Mouse (Mus musculus): ENCODE results near the gene Jade2. TPM values are rescaled to one million over a fixed set of nuclear protein-coding genes. Genes with fewer than 3 reads are reported as not detected.
A peak's percentile ranks its signal among the peaks of the same experiment; 100 is the strongest.

Gene Jade2
- polyA plus RNA-seq, 1 experiment from 2014 or later: 1.7 TPM

DNA sequence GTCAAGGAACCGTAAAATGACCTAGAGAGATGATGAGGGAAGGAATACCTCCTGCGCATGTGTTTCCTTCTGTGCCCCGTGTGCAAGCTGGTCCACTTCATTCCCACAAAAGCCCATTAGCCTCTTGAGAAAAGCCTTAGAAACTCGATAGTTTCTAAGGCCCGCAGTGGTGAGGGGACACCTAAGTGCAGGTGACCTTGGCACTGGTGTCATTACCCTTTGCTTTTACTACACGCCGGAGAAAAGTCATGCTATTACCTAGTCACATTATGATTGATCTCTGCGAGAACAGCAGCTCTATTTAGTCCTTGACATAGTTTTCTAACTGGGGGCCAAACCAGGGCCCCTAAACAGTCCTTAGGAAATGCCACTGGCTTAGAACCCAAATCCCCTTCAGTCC, 3.2 kb upstream of the Jade2 start:
- Histone ChIP-seq H3K4me3 (replicated peaks; ENCODE audit: low read length) (no peak overlapping the region), H3K27me3 (ENCODE audit: control insufficient read depth, insufficient read depth, low read length) (no peaks in the 10 kb centered on the region), H3K9ac (ENCODE audit: low read length) (no peak overlapping the region), H3K9me3 (replicated peaks; ENCODE audit: control insufficient read depth, low read length) (no peaks in the 10 kb centered on the region), H3K27ac (ENCODE audit: low read length) (no peak overlapping the region), H3K4me1 (ENCODE audit: control insufficient read depth, insufficient read depth, low read length) (no peaks in the 10 kb centered on the region), H3K4me2 (ENCODE audit: low read depth, low read length) (no peak overlapping the region), H3K36me3 (ENCODE audit: control insufficient read depth, insufficient read depth, low read length) (no peaks in the 10 kb centered on the region)
- 72% methylated on average over 8 of the region's 8 CpGs for WGBS
- ATAC-seq (ENCODE audit: insufficient read depth, low FRiP score): no peak

DNA sequence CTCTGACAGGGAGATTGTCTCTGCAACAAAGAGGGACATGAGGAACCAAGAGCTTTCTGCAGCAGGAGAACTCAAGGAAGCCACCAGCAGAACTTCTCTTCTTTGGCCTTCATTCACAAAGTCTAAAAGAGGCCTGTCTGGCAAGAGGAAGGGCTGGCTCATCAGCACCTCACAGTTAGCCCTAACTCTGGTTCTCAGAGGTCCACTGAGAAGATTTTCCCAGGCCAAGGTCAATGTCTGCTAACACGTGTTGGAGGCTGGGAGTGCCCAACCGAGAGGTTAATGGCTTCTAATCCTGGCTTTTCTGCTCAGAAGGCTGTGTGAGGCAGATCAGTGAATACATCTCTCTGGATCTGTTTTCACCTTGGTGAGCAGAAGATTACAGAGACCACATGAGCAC, 2.1 kb upstream of the Jade2 start:
- ATAC-seq (ENCODE audit: insufficient read depth, low FRiP score): no peak
- Histone ChIP-seq H3K9ac (ENCODE audit: low read length) (no peak overlapping the region), H3K36me3 (ENCODE audit: control insufficient read depth, insufficient read depth, low read length) (no peaks in the 10 kb centered on the region), H3K4me3 (replicated peaks; ENCODE audit: low read length) (no peak overlapping the region), H3K27me3 (ENCODE audit: control insufficient read depth, insufficient read depth, low read length) (no peaks in the 10 kb centered on the region), H3K4me2 (ENCODE audit: low read depth, low read length) (no peak overlapping the region), H3K27ac (ENCODE audit: low read length) (no peak overlapping the region), H3K9me3 (replicated peaks; ENCODE audit: control insufficient read depth, low read length) (no peaks in the 10 kb centered on the region), H3K4me1 (ENCODE audit: control insufficient read depth, insufficient read depth, low read length) (peaks cover 7% of the 10 kb centered on the region)
- 31% methylated on average over 2 of the region's 2 CpGs for whole genome bisulfite sequencing

DNA sequence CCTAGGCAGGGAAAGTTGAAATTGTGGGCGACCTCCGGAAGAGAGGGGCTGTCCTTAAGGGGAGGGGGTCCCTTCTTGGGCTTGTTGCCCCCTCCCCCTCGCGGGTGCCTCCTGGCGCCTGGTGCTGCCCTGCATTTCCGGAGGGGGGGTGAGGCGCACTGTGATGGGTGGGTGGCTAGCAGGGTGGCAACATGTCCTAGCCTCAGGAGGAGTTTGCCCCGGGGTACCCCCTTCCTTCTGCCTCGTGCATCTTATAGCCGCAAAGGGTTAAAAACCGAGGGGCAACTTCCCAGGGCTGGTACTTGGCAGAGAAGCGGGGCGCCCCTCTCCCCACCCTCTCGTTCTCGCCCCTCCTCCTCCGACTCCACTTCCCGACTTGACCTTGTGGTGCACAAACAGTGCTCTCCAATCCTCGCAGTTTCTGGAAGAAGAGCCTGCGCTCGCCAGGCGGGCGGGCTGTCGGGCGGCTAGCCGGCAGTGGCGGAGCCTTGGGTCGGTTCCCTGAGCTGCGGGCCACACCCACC, 1.1 kb upstream of the Jade2 start:
- peak overlapping the region; percentile 92 for H3K9ac ChIP-seq (ENCODE audit: low read length)
- under 1% methylated on average over 27 of the region's 28 CpGs for WGBS
- H3K4me2 ChIP-seq (ENCODE audit: low read depth, low read length): peak overlapping the region; percentile 99
- peak; percentile 41; the same call in 1 of the 2 replicates for ATAC-seq (ENCODE audit: insufficient read depth, low FRiP score)
- H3K27ac ChIP-seq (ENCODE audit: low read length): peak overlapping the region; percentile 93
- no peaks in the 10 kb centered on the region for H3K27me3 ChIP-seq (ENCODE audit: control insufficient read depth, insufficient read depth, low read length)
- peaks cover 14% of the 10 kb centered on the region for H3K4me1 ChIP-seq (ENCODE audit: control insufficient read depth, insufficient read depth, low read length)
- H3K4me3 ChIP-seq (replicated peaks; ENCODE audit: low read length): peak overlapping the region; percentile 81
- H3K36me3 ChIP-seq (ENCODE audit: control insufficient read depth, insufficient read depth, low read length): no peaks in the 10 kb centered on the region
- H3K9me3 ChIP-seq (replicated peaks; ENCODE audit: control insufficient read depth, low read length): no peaks in the 10 kb centered on the region

DNA sequence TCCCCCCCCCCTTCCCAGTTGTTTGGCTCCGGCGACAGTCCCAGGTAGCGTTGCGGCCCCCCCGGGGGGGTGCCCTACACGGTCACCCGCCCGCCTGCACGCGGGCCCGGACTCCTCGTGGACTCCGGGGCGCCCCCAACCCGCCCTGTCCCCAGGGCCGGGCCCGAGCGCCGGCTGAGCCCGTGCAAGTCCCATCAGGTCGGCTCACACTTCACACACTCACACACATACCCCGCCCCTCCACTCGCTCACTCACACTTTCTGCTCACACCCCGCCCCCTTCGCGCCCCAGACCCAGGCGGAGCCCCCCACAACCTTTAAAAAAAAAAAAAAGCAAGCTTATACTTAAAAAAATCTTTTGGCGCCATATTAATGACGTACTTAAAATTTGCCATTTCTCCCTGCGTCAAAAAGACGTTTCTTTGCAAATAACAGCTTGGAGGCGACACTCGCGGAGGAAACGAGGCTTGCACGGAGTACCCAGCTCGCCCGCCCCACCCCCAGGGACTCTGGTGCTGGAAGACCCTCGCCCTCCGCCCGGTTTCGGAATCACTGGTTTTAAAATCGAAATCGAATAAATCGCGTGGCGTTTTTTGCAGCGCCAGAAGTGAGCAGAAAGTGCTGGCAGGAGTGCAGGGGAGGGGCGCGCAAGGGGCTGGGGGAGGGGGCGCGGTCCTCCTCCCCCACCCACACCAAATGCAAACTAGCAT, 520 bp upstream of the Jade2 start:
- WGBS: under 1% methylated on average over 52 of the region's 52 CpGs
- no peaks in the 10 kb centered on the region for H3K36me3 ChIP-seq (ENCODE audit: control insufficient read depth, insufficient read depth, low read length)
- H3K27me3 ChIP-seq (ENCODE audit: control insufficient read depth, insufficient read depth, low read length): no peaks in the 10 kb centered on the region
- H3K4me2 ChIP-seq (ENCODE audit: low read depth, low read length): peak overlapping the region; percentile 99
- peak overlapping the region; percentile 81 for H3K4me3 ChIP-seq (replicated peaks; ENCODE audit: low read length)
- no peaks in the 10 kb centered on the region for H3K9me3 ChIP-seq (replicated peaks; ENCODE audit: control insufficient read depth, low read length)
- peak overlapping the region; percentile 93 for H3K27ac ChIP-seq (ENCODE audit: low read length)
- peak; percentile 50 for ATAC-seq (ENCODE audit: insufficient read depth, low FRiP score)
- peaks cover 14% of the 10 kb centered on the region for H3K4me1 ChIP-seq (ENCODE audit: control insufficient read depth, insufficient read depth, low read length)
- H3K9ac ChIP-seq (ENCODE audit: low read length): peak overlapping the region; percentile 92

DNA sequence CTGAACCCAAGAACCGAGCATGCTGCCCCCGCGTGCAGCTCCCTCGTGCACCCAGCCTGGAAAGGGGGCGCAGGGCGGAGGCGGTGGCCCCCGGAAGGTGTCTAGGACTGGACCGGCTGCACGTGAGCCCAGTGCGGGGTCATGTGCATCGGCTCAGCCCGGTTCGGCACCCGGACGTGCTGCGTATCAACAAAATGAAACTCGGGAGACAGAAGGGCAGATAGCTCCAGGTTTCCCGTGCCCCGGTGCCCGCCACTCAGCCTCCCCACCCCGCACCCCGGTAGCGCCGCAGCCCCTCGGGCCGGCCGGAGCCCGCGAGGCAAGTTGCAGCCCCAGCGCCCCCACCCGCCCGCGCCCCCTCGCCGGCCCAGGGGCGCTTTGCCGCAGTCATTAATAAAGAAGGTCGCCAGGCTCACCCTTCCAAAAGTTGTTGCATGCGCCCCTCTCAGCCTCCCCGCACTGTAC, 805 bp downstream of the Jade2 start:
- no peak for ATAC-seq (ENCODE audit: insufficient read depth, low FRiP score)
- Histone ChIP-seq H3K4me2 (ENCODE audit: low read depth, low read length) (peak overlapping the region; percentile 99), H3K27ac (ENCODE audit: low read length) (peak overlapping the region; percentile 93), H3K9ac (ENCODE audit: low read length) (peak overlapping the region; percentile 92), H3K36me3 (ENCODE audit: control insufficient read depth, insufficient read depth, low read length) (no peaks in the 10 kb centered on the region), H3K27me3 (ENCODE audit: control insufficient read depth, insufficient read depth, low read length) (no peaks in the 10 kb centered on the region), H3K9me3 (replicated peaks; ENCODE audit: control insufficient read depth, low read length) (no peaks in the 10 kb centered on the region), H3K4me3 (replicated peaks; ENCODE audit: low read length) (peak overlapping the region; percentile 81), H3K4me1 (ENCODE audit: control insufficient read depth, insufficient read depth, low read length) (peaks cover 24% of the 10 kb centered on the region)
- 1% methylated on average over 40 of the region's 41 CpGs for WGBS

DNA sequence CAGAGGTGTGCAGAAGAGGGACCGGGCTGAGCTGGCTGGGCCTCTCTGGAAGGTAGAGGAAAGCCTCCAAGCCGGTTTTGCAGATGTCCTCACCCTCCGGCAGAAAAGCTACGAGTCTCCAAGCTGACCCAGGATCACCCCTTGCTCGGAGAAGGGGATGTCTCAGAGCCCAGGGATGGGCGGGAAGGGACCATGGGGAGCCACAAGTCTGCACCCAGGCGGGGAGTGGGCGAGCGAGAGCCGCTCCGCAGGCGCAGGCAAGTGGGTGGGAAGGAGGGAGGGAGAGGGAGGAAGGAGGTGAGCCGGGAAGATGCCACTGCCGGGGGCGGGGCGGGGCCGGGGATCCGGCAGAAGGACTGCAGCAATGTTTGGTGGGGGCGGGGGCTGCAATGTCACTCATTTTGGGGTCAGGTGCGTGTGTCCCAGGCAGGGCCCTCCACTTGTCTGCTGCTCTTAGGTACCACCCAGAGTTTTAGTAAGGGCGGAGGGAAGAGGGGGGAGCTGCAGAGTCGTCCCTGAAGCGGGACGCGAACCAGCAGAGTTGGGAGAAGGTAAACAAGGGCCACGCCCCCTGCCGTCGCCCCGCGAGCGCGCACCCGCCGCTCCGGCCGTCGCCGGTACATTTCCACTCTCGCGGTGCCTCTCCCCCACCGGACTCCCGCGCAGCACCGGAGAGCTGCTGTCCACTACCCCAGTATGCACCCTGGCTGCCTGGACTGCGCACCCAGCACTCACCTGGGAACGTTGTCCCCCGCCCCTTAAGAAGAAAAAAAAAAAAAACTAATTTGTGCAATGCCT, 1.4 kb downstream of the Jade2 start:
- ATAC-seq (ENCODE audit: insufficient read depth, low FRiP score): peak; percentile 59
- H3K4me2 ChIP-seq (ENCODE audit: low read depth, low read length): peak overlapping the region; percentile 99
- no peaks in the 10 kb centered on the region for H3K9me3 ChIP-seq (replicated peaks; ENCODE audit: control insufficient read depth, low read length)
- peak overlapping the region; percentile 92 for H3K9ac ChIP-seq (ENCODE audit: low read length)
- H3K27ac ChIP-seq (ENCODE audit: low read length): peak overlapping the region; percentile 93
- no peaks in the 10 kb centered on the region for H3K27me3 ChIP-seq (ENCODE audit: control insufficient read depth, insufficient read depth, low read length)
- H3K4me1 ChIP-seq (ENCODE audit: control insufficient read depth, insufficient read depth, low read length): peaks cover 24% of the 10 kb centered on the region
- under 1% methylated on average over 45 of the region's 47 CpGs for WGBS
- no peaks in the 10 kb centered on the region for H3K36me3 ChIP-seq (ENCODE audit: control insufficient read depth, insufficient read depth, low read length)
- H3K4me3 ChIP-seq (replicated peaks; ENCODE audit: low read length): peak overlapping the region; percentile 81

DNA sequence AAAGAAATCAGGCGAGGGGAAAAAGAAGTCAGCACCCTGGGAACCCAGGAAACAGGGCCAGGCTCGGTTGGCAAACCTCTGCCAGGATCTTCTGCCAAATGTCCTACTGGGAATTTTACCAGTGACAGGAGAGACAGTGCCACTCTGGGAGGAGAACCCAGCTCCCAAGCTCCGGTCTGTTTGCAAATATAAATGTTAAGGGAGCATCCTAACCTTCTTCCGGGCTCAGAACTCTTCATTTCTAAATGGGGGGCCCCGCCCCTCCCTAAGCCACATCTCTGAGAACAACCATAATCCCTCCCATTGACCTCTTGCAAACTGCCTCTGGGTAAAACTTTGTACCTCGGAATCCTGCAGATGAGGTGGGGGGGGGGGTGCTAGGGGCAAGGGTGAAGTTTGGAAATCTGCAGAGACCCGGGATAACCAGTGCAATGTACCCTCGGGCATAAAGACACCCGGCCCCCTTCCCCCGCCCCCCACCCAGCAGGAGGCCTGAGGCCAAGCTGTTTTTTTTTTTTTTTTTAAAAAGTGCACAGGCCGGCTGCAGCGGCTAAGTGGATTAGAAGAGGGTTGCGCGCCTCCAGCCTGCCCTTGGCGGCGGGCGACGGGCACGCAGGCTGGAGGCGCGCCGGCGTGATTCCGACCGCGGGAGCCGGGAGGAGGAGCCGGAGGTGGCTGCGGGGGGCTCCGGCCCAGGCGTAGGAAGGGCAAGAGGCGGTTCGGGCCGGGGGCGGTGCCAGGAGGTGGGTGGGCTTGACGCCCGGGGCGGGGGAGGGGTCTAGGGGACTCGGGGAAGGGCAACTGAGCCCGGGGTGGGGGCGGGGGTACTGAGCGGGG, 2.3 kb downstream of the Jade2 start:
- no peaks in the 10 kb centered on the region for H3K36me3 ChIP-seq (ENCODE audit: control insufficient read depth, insufficient read depth, low read length)
- 3% methylated on average over 35 of the region's 42 CpGs for WGBS
- ATAC-seq (ENCODE audit: insufficient read depth, low FRiP score): peak; percentile 73; the same call in 1 of the 2 replicates
- no peaks in the 10 kb centered on the region for H3K9me3 ChIP-seq (replicated peaks; ENCODE audit: control insufficient read depth, low read length)
- no peaks in the 10 kb centered on the region for H3K27me3 ChIP-seq (ENCODE audit: control insufficient read depth, insufficient read depth, low read length)
- peak overlapping the region; percentile 99 for H3K4me2 ChIP-seq (ENCODE audit: low read depth, low read length)
- H3K27ac ChIP-seq (ENCODE audit: low read length): peak overlapping the region; percentile 93
- H3K4me1 ChIP-seq (ENCODE audit: control insufficient read depth, insufficient read depth, low read length): peaks cover 24% of the 10 kb centered on the region
- peak overlapping the region; percentile 81 for H3K4me3 ChIP-seq (replicated peaks; ENCODE audit: low read length)
- peak overlapping the region; percentile 92 for H3K9ac ChIP-seq (ENCODE audit: low read length)

DNA sequence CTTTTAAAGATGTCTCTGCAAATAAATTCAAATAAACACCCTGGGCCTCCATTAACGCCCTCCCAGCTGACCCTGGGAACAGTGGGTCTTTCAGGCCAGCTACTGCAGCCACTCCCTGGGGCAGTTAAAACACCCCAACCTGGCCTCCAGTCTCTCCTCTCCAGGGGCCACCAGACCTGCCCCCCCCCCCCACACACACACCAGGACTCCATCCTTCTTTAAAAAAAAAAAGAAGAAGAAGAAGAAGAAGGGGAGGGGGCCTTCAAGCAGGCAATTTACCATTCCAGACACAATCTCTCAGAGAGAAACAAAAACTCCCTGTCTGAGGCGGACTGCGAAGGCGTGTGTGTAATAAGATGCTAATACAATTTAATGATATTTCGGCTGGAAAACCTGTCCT, 4.9 kb downstream of the Jade2 start:
- peaks cover 24% of the 10 kb centered on the region for H3K4me1 ChIP-seq (ENCODE audit: control insufficient read depth, insufficient read depth, low read length)
- H3K4me2 ChIP-seq (ENCODE audit: low read depth, low read length): no peak overlapping the region
- no peaks in the 10 kb centered on the region for H3K9me3 ChIP-seq (replicated peaks; ENCODE audit: control insufficient read depth, low read length)
- no peaks in the 10 kb centered on the region for H3K27me3 ChIP-seq (ENCODE audit: control insufficient read depth, insufficient read depth, low read length)
- no peak overlapping the region for H3K4me3 ChIP-seq (replicated peaks; ENCODE audit: low read length)
- H3K36me3 ChIP-seq (ENCODE audit: control insufficient read depth, insufficient read depth, low read length): no peaks in the 10 kb centered on the region
- no peak overlapping the region for H3K9ac ChIP-seq (ENCODE audit: low read length)
- WGBS: 73% methylated on average over 5 of the region's 5 CpGs
- no peak for ATAC-seq (ENCODE audit: insufficient read depth, low FRiP score)
- H3K27ac ChIP-seq (ENCODE audit: low read length): no peak overlapping the region

Data from stomach, embryonic 16.5 days (tissue).